Mouse (Mus musculus) T-cell, adult 2 months (primary cell): Measurements from ENCODE around the gene Strip1.

Experiments used
- DNase-seq: peaks from one replicate; pipeline ENCODE4 v3.0.0; 2022; ENCODE audit warnings: low spot score

The Strip1 gene

DNA sequence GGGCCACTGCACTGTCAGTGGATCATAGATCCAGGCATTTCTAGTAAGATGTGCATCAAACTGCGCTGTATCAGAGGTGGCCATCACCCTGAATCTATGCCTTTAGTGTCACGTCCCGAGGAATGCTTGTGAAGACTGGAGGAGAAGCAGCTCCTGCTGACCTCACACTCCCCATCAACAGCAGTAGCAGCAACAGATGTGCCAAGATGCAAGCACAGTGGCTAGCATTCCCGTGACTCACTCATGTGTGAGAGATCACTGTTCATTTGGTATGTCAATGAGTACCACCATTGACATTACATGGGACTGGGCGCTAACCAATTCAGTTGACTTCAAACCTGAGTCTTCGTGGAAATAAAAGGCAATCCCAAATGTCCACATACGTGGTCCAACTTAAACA, 3.9 kb downstream of the Strip1 start:
- no peak for DNase-seq

DNA sequence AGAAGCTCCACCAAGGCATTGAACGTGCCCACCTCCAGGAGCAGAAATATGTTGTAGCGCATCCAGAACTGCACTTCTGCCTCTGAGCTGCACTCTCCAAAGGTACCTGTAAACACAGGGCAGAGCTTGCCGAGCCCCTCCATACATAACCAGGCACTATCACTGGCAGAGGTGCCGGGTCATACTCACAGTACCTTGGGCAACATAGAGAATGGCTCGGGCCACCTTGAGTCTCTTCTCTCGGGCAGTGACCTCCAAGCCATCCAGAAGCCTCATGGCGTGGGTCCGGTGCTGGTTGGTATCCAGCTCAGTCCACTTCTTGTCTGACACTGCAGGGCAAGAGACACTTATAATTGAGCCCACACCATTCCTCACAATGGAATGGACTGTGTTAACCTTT, 4.7 kb downstream of the Strip1 start:
- DNase-seq = no peak

DNA sequence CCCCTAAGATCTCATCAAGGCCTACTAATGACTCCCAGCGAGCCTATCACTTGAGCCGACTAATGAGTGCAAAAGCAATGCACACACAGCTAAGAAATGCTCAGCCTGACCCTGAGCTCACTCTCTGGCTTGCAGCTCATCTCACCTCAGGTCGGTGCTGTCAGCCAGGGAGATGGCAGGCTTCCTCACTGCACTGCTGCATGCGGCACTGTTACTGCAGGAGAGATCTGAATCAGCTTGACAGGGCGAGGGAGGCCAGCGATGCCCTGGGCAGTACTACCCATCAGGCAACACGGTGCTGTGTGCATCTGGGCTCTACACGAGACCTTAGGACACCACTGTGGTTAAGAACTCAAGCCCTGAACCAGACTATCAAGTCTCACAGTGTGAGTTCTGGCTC, 6.0 kb downstream of the Strip1 start:
- DNase-seq = no peak

DNA sequence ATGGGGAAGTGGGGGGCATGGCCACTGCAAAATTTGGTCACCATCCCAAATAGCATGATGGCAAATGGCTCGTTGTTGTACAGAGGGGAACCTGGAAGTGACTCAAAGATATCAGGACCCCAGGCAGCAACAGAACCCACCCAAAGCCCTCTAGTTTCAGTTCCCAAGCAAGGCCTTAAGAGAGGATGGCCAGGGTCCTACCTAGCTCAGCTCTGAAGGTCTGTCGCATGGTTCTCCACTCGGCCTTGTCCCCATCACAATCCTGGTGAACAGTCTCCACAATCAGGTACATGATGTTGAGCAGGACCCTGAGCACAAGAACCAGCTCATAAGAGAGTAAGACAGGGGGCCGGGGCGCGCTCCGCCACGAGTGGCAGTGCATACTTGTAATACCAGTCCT, 7.1 kb downstream of the Strip1 start:
- no peak for DNase-seq

DNA sequence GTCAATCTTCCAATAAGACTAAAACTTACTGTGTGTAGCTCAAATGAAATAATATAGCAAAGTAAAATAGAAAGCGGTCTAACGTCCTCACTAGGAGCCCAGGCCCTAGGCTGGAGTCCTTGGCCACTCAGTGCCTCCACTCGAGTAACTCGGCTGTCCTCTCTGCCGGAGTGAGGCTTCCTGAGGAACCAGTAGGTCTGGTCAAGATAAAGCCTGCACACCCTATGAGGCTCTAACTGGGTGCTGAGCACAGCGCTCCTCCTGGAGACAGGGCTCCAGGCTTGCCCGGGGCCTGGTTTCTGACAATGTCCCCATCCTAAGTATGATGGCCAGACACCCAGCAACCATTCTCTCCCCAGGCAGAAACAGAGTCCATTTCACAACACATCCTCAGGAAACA, 9.0 kb downstream of the Strip1 start:
- no peak for DNase-seq

DNA sequence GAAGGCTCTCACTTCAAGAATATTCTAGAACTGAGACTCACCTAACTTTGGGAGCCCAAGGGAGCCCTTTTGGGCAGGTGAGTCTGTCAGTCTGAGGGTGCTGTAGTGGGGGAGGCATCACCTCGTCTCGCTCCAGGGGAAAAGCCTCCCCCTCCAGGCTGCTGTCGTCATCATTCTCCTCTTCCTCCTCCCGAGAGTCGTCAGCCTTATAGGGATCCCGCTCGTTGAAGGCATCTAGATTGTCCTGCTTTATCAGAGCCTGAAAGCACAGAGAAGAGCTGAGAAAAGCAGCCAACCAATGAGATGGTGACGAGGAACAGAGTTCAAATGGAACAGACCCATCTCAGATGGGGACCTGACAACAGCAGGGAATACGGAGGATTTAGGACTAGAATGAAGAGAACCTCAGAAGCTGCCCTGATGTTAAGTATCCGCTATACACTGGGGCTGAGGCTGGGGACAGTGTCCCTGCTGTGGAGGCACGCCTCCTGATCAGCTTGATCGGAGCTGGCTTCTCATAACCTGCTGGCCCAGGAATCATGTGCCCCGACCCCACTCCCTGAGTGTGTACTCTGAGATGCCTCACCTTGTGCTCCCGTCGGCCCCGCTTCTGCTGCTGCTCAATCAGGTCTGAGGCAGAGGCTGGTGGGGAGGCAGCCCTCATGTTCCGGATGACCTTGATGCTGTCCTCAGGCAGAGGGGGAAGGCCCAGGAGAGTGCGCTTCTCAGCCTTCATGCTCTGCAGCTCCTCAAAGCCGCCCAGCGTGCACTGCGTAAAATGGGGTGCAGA, 10.0 kb downstream of the Strip1 start:
- no peak for DNase-seq

DNA sequence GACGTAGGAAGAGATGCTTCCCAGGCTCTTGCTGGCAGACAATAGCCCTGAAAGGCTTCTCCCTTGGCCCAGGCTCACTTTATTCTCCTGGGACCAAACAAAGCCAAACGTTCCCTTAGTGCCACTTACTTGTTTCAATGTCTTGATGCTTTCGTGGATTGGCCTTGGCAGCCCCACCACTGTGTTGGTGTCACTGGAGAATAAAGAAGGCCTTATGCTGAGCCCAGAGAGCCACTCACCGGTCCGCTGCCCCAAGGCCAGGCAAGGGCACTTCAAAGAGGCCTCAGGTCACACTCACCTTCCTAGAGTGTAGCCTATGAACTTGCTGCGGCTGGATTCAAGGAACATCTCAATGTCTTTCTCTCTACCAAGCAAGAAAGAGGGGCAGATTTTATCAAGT, 11.6 kb downstream of the Strip1 start:
- no peak for DNase-seq

DNA sequence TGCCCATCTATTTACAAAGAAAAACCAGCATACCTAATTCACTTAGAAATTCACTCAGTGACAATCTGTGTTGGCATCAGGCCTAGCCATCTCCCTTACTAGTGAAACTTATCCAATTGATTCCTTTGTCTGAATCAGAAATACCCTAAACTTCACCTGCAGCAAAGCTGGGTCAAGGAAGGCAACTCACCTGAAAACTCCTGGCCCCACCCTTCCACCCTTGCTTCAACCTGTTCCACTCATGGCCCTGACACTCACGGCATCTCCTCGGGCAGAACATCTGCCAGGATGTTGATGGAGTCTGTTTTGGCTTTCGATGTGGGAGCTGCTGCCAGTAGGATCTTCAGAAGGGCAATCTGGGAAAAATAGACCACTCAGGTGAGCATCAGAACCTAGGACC, 13.7 kb downstream of the Strip1 start:
- DNase-seq = no peak

DNA sequence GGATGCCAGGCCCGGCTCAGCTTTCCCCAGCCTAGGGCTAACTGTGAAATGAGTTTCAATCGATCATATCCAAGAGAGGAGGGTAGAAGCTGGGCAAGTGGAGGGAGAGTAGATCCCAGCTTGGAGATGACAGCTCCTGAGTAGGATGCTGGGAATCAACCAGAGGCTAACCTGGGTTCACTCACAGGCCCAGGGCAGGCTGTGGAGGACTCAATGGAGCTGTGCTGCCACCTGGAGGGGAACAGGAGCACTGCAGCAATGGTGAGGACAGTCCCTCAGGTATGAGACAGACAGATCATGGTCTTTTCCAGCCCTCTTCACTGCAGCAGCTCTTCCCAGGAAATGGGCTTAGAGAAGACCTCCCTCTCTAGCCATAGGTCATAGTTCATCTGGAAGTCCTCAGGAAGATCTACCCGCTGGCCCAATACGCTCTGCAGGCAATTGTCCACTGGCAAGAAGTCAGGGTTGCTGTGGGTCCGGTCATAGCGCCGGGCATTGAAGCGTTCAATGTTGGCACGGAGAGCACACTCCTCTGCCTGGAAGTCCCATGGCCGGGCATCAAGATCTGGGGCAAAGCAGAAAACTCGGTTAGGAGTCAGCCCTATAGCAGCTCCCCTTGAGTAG, 18.5 kb downstream of the Strip1 start:
- DNase-seq = peak; percentile 31

DNA sequence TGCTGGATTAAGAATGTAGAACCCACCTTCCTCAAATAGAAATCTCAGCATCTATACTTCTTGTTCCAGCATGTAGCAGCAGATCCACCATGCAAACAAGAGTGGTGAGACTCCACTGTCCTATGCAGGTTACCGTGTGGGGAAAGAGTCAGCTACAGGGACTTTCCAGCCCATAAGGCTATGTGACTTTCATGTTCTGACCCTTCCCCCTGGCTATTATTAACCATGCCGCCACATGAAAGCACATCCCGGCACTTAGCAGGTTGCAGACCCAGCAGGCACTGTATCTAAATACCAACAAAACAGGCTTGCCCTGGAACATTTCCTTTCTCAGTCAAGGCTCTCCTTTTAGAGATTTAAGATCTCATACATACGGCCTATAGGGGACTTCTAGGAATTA, 20.1 kb downstream of the Strip1 start:
- no peak for DNase-seq

DNA sequence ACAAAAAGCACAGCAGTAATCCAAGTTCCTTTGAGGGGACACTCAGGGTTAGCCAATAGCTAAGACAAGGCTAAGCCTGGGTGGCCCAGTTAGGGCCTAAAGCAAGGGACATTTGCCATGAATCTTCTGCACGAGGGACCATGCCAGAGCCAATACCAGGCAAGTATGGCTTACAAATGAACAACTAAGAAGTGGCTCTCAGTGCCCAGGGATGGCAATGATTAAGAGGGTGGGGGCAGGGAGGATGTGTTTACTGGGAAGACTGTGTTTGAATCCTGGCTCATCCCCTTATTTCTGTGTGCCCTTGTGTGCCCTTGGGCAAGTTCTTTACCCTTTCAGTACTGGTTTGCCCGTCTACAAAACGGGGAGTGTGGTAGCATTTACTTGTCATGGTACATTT, 22.1 kb downstream of the Strip1 start:
- DNase-seq = no peak

DNA sequence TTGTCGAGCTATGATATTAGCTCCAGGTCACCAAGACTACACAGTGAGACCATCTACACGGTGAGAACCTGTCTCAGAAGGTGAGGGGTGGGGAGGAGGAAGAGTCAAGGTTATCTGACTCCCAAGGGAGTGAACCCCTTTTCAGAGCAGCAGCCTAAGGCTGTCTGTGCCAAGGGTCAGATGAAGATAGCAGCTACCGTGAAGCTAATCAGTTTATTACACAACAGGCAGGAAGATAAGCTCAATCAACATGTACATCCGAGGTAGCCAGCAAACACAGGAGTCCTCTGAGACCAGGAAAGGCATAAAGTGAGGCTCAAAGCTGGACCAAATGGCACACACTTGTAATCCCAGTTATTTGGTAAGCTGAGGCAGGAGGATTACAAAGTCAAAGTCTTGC, 22.7 kb downstream of the Strip1 start:
- no peak for DNase-seq

DNA sequence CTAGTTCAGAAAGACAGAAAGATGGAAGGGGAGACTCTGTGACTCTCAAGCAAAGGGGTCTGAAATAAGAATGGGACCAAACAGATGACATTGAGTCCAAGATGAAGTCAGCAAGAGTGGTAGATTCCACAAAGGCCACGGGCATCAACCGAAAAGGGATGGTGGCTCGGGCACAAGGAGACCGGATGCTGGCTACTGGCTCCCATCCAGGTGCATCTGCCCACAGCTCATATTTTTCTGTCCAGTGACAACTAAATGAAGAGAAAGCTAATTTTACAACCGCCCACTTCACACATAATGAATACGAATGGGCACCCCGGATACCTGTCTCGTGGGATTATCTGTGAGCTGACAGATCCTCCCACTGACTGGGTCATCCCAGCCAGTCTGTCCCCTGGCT, 24.3 kb downstream of the Strip1 start:
- DNase-seq = no peak

DNA sequence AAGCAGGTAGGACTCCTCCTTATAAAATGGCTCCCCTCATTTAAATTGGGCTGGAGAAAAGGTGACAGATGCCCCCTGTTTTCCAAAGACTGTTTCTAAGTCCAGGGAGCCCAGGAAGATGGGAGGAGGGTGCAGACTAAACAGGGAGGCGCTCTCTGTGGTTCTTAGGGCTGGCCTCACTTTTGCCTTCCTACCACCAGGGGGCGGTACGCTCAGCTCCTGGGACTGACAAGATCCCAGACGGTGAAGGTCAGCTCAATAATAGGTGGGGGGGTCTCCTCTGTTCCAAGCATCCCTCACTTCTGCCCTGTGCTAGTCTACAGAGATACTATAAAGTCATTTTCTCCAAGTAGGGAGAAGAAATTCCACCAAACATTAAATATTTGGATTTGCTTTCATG, 26.2 kb downstream of the Strip1 start:
- DNase-seq = peak; percentile 33

DNA sequence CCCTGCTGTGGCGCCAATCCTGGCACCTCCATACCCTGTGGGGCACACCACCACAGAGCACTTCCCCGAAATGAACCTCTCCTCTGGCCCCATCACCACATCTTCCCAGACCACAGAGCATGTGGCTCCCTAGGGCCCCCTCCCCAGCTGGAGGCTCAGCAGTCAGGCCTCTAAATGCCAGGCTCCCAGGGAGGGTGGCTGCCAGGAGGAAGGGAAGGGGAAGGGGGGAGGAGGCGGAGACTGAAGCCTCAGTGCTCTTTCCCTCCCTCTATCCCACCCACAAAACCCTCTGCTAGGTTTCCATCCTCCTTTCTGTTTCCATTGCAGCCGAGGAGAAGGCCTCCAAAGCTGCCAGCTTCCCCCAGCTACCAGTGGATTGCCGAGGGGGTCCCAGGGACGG, 31.4 kb downstream of the Strip1 start:
- DNase-seq = no peak

DNA sequence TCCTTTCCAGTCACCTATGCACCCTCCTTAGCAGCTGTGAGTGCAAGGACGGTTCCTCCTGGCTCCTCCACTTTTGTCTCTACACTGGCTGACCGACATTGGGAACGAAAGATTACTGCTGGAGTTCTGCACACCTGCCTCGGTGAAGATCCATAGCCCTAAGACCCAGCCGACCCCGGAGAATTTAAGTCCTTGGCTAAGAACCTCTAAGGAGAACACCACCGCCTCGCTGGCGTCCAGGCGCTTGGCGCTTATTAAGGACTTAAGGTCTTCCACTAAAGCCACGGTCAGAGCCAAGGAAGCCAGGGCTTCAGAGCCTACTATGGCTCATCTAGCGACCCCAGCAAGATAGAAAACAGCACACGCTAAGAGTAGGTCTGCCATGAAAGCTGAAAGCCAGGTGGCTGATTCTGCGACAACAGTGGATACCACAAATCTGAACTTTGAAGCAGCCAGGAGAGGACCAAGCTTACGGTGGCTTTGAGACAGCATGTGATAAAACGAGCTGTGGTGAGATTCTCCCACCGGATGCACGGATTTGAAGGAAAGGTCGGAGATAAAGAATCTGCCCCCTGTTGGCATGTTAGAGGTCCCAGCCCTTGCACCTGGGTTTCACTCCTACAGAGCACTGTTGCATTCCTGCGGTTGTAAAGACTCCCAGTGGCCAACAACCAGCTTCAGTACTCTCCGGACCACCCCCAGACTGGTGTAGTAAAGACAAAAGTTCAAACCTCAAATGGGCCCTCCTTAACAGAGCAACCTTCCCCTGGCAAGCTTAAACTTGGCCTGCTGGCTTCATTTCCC, 33.7 kb downstream of the Strip1 start:
- DNase-seq = no peak

DNA sequence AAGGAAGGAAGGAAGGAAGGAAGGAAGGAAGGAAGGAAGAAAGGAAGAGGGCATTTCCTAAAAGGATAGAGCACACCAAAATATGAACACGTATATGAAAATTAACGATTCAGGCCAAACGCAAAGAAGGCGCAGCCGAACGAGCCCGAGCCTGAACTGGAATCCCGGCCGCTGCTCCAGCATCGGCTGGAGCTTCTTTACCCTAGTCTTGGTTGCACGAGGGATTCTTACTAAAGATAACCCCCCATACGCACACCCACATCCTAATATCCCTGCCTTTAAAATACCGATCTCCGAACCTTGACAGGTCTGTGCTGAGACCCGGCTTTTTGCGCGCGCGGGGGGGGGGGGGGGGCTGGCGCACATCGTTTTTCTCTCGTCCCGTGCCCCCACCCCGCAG, 34.4 kb downstream of the Strip1 start:
- no peak for DNase-seq

DNA sequence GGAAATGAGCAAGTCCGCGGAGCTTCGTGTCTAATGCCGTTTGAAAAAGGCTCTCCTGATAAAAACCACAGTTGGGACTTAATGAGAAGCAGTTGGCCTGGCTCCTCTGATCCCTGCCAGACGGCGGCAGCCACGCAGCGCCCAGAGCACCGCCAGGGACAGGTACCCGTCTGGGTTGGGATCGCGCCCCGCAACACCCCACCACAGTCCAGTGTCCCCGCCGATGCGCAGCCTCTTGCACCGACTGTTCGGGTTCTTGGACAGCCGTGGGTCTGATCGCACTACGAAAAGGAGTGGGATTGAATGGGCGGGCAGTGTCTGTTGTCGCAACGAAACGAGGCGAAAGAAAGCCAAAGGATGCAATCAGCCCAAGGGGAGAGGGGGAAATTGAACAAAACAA, 34.9 kb downstream of the Strip1 start:
- no peak for DNase-seq

DNA sequence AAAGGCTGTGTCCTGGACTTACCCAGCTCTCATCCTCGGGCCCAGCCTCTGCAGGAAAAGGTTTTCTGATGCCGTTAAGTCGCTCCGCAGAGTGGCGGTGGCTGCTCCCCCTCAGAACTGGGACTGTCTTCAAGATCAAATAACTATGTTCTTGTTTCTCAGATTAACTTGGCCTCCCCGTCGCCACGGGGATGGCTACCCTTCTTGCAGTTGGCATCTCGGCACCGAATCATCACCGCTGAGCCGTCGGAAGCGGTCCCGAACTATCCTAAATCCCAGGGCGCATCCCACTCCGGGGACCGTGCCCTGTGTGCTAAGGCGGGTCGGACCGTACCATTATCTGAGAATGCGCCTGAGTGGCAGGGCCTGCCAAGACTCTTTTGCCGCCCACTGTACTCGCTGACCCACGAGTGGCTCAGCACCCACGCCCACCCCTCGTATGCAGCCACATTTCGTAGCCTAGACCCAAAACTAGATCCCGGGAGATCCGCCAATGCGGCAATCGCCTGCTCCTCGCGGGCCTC, 35.5 kb downstream of the Strip1 start:
- DNase-seq = no peak

DNA sequence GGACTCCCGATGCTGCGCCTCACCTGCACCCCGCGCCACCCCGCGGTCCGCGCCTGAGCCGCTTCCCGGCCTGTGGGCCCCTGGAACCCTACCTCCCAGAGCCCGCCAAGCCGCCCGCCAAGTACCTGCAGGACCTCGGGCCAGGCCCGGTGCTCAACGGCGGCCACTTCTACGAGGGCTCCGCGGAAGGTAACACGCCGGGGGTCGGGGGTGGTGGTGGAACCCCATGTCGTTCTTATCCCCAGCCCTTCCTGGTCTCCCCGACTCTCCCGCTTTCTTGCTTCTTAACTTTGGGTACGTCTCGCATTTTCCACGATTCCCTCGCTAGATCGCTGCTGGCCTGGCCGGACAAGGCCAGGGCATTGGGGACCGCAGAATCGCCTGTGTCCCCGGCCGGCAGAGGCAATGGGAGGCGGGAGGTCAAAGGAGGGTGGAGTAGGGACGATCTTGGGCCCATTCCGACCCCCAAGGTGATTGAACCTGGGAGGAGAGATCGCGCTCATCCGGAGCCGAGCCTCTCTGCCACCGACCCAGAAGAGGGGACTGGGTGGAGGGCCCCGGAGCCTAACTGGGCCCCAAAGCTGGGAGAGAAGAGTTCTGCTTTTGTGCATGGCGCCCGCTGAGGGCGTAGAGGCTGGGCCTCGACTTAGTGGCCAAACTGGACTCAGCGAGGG, 36.1 kb downstream of the Strip1 start:
- DNase-seq = no peak

DNA sequence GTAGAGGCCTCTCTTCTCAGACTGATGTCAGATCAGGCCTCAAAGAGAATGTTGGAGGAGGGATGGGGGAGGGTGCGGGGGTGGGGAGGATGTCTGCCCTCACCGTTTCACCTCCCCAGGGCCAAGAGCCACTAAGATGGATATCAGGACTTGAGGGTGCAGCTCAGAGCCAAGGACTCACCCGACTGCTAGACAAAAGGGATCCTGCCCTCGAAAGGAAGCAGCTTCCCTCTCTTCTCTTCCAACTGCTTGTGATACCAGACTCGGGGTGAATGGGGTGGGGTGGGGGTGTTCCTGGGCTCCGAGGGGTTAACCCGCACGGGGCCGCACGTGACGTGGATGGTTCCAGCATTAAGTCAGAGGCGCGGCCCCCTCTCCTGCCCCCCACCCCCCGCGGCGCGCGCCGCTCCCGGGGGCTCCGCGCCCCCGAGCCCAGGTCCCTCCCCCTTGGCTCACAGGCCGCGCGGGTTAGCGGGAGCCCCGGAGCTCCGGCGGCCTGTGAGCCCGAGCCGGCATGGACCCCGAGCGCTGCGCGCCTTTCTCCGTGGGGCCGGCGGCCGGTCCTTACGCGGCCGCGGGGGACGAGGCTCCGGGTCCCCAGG, 36.7 kb downstream of the Strip1 start, which contains the start of gene Alx3:
Alx3 (plus strand) TSS at position 370 of the 602 bp plus-strand sequence.
- DNase-seq = no peak

DNA sequence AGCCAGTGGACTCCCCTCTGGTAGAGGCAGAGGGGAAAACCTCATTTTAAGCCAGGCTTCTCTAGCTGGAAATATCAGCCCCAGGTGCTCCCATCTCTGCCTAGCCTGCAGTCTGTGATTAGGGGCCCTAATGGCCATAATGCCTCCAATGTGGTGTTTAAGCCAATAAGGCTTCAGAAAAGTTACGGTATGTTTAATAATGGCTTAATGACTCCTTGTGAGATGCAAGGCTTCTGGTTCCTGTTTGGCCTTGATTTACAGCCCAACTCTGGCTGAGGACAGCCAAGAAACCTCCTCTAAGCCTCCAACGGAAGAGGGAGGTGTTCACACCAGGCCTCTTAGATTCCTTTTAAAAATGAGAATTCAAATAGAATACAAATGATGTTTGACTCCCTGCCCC, 37.9 kb downstream of the Strip1 start:
- no peak for DNase-seq
